Mouse (Mus musculus): Measurements from ENCODE around the gene Sept5.

Sept5 gene

DNA sequence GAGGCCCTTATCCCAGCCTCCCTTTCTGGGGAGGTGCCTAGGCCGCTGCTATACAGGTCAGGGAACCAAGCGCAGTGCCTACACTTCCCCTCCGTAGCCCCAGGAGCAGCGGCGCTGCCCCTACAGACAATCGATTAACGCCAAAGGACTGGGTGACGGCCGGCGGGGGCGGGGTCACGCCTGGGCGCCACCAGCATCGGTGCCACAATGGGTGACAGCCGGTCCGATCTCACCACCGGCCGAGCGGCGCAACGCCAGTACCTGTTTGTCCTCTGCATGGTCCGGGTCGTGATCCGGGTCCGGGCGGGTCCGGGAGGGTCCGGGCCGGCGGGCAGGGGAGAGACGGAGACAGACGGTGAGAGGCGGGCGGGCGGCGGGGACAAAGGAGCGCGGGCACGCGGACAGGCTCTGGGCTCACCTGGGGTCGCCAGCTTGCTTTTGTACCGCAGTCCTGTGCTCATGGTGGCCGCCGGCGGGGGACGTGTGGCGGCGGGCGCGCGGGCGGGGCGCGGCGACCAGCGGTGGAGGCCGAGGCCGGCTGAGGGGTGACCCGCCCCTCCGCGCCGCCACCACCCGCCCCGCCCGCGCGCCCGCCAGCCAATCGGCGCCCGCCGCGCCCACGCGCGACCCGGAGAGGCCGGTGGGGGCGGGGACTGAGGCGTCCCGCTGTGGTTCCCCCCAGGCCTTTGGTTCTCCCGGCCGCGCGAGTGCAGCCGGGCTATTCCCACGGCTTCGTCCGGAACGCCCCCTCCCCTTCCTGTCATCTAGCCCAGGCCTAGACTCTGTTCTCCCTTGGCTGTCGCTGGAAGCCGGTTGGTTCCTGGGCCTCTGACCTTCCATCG lies at the start of gene Sept5:
Gene Sept5, minus strand, starts transcription at position 565 of the 842 bp plus-strand sequence.
- peak; percentile 77 for DNase-seq

DNA sequence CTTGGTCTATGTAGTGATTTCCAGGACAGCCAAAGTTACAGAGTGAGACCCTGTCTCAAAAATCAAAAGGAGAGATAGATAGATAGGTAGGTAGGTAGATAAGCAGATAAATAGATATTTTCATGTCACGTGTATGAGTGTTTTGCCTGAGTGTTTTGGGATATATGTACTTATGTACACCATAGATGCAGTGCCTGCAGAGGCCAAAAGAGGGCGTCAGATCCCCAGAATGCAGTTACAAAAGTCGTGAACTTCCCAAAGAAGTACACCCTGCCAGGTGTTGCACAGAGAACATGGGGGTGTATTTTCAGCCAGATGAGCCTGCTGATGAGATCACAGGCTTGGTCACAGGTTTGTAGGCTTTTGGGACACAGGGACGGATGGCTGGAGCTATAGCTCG lies 49.4 kb upstream of the Sept5 start:
- no peak for DNase-seq

DNA sequence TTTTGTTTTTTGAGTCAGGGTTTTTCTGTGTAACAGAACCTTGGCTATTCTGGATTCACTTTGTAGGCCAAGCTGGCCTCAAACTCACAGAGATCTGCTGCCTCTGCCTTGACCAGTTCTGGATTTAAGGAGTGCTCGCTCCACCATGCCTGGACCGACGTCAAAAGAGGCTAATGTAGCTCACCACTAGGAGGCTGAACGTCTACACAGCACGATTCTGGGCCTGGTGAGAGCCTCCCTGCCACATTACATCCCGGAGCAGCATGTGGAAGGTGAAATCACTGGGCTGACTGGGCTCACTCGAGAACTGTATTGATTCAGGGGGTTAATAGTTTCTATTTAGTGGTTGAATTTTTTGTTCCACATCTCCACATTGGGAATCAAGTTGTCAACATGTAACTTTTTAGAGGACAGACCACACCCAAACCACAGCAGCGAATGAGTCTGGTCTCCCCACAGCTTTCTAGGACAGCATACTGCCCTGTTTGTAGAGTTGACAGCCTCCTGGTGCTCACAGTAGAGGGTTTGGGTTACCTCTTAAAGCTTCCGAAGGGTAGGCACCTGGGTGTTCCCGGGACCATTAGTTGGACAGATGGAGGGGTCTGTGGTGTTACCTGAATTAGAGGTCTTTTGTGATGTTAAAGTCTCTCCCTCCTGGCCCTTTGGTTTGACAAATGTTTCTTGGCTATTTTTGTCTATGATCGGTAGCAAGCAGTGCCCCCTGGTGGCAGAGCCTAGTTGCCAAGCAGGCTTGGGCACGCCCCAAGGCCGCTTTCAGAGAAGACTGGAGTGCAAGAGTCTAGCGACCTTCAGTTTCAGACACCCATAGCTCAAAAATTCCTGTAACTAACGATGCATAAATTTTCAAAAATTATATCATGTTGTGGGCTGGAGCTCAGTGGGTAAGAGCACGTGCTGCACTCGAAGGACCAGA lies 48.3 kb upstream of the Sept5 start:
- DNase-seq: peak; percentile 72

DNA sequence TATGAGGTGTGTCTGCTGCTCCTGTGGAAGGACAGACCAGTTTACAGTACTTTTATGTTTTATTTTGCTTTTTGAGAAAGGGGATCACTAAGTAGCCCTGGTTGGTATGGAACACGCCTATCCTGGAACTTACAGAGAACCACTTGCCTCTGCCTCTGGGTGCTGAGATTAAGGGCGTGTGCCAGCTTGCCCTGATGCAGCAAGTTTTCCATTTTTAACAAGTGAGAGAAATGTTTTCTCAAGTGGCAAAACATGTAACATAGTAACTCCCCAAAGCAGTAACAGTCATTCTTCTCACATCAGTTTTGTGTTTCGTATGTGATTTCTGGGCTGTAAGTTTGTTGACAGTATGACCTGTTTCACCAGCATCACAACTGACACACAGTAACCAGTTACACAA lies 43.3 kb upstream of the Sept5 start:
- DNase-seq: no peak

DNA sequence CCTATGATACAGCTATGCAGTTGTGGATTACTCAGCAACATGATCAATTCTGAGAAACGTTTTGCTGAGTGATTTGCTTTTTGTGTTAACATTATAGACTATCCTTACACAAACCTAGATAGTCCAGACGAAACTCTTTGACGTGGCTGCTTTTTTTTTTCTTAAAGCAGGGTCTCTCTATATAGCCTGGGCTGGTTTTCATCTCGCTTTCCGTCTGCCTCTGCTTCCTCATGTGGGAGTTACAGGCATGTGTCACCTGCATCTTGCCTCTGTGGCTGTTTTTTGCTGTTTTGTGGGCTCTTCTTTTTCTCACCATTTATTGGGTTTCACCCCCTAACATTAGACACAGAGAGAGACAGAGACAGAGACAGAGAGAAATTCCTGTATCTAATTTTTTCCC lies 42.3 kb upstream of the Sept5 start:
- DNase-seq: no peak

DNA sequence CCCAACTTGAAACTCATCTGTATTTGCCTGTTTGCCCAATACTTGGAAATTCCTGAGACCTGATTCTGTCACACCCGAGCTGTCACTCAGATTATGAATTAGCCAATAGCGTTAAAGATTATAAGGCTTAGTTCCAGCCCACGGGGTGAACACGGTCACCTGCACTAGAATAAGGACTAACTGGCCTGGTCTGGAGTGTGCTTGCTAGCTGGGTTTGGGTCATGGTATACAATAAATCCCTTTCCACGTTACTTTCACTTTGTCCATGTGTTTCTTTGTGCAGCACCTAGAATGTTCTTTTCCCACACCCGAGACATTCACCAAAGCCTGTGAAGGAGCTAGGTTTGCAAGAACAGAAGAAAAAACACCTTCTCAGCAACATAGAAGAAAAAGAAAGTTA lies 40.2 kb upstream of the Sept5 start:
- no peak for DNase-seq

DNA sequence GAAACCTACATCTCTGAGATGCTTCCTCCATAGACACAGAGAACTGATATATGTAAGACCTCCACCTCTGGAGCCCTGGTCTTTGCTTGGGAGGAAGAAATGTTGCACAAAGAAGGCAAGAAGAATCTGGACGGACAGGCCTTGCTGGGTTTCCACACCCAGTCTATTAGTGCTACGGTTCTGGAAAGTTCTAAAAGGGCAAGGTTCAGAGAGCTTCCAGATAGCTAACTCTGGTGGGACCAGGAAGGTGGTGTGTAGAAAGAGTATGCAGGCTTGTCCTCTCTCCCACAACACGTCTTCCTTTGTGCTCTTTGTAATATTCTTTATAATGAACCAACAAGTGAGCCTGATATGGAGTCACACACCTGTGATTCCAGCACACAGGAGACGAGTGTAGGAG lies 28.8 kb upstream of the Sept5 start:
- no peak for DNase-seq

DNA sequence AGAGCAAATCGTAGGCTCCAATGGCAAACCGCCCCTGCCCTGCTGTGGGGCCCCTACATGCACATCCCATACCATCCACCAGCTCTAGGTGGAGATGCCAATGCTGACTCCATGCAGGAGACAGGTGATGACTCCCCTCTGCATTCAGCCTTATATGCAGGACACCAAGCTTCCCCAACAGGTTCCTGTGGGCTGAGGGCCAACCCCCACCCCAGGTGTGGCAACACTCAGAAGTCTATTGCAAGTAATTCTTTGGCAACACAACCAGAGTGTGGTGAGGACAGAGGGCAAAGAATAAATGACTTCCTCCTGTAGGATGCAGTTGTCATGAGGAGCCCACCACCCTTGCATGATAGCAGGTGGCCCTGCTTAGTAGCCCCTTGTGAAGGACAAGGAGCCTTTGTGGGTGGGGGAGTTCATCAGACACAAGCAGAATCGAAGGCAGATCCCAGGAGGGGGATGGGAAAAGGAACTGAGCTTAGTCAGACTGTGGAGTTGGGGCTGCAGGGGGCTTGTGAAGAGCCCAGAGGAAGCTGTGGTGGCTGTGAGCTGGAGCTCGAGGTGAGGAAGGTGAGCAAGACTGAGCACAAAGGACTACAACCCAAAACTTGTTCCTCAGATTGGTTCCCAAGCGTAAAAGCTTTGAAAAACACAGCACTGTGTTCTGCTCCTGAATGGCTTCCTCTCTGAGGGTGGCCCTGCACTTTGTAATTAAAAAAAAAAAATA lies 25.8 kb upstream of the Sept5 start:
- no peak for DNase-seq

DNA sequence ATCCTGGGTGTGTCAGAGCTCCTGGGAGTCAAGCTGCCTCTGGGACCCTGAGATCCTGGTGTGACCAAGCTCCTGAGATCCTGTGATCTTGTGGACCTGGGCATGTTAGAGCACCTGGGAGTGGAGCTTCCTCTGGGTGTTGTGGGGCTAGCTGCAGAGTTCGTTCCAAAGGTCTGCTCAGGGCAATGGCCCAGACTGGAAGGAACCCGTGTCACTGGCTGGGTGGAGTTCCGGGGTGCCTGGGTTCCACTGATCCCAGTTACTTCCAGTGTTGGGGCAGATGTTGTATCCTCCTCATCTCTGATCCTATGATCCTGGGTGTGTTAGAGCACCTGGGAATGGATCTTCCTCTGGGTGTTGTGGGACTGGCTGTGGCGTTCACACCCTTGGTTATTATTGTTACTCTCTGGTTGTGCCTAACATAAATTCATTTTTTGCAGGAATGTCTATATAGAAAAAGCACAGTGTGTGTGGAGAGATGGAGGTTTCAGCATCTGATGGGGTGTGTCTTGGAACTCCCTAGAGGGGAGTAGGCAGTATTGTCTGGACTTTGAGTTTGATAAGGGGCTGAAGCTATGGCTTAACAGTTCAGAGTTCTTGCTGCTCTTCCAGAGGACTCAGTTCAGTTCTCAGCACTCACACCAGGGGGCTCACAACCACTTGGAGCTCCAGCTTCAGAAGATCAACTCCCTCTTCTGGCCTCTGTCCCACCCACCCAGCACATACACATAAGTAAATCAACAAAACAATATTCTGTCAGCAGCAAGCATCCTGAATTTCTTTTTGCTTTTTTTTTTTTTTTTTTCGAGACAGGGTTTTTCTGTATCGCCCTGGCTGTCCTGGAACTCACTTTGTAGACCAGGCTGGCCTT lies 23.8 kb upstream of the Sept5 start:
- no peak for DNase-seq

DNA sequence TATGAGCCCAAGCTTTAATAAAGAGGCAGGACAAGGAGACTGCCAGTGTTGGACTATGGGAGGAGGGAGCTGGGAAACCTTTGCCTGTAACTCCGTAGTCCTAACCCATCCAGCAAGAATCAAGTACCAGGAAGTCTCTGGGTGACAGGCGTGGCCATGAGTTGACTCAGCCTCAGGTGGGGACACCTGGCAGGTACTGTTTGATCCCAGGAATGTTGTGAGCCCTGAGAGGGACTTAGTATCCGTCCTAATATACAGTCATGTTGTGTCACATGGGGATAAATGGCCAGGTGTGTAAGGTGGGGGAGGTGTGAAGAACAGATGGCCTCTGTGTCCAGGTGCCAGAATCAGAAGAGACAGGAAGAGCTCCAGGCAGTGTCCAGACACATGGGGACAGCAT lies 19.4 kb upstream of the Sept5 start:
- DNase-seq: no peak

DNA sequence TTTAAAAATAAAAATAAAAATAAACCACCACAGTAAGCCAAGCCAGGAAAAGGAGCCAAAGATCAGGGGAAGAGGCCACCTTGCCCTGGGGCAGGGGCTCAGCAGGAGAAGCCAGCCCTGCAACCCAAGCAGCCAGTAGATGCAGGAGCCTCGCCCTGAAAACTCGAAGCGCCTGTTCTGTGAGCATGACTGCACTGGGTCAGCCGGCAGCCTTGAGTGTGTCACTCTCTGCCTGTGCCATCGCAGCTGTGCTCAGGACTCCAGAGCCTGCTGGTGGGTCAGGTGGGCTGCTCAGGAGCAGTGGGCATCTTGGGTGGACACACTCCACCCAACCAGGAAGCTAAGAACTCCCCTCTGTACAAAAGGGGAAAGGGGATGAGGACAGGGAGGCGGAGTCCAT lies 15.6 kb upstream of the Sept5 start:
- DNase-seq: no peak

DNA sequence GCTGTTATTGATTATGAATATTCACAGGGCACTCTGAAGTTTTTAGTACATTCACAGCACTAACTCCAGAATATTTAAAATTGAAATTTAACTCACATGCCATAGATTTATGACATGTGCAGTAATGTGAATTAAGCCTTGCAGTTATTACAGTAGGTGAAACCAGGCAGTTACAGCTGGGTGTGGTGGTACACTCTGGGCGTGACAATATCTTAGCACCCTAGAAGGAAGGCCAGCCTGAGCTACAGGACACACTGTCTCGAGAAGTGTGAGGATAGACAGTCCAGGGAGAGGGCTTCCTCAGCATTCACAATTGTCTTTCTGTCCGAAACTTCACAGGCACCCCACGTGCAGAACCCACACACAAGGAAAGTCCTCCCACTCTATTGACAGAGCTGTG lies 14.7 kb upstream of the Sept5 start:
- no peak for DNase-seq

DNA sequence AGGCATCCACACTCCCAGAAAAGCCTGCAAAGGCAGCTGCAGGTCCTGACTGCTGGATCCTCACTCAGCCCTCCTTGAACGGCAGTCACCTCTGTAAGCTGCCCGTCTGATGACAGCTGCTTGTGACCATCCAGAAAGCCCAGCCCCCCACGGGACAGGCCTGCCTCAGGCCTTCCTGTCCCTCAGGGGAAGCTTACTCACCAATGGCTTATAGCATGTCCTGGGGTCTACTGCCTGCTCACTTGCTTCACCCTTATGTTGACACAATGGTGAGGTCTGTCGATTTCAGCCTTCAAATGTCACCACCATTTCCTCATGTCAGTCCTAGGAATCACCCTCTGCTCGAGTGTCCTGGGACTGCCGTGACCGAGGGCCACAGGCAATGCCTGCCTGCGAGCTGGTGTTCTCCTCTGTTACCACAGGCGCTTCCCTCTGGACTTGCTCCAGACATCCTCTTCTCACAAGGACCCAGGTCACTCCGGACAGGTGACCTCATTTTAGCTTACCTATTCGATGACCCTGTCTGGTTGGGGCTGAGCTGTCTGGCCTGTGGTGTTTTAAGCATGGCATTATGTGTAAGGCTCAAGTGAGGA lies 13.7 kb upstream of the Sept5 start:
- DNase-seq: no peak

DNA sequence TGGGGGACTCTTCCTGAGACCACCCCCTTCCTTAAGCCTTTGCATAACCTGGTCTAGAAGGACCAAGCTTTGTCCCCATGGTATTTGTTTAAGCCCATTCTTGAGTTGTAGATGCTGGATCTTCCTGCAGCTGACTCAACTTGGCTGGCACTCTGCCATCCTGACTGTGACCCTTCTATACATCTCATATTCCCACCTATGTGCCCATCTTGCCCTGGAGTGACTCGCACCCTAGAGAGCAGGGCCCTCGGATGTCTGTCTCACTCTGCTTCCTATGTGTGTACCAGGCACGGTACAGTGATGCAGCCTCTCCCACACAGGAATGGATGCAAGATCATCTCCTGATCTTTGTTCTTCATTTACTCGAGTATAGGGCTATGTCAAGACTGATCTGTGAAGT lies 13.1 kb upstream of the Sept5 start:
- no peak for DNase-seq

DNA sequence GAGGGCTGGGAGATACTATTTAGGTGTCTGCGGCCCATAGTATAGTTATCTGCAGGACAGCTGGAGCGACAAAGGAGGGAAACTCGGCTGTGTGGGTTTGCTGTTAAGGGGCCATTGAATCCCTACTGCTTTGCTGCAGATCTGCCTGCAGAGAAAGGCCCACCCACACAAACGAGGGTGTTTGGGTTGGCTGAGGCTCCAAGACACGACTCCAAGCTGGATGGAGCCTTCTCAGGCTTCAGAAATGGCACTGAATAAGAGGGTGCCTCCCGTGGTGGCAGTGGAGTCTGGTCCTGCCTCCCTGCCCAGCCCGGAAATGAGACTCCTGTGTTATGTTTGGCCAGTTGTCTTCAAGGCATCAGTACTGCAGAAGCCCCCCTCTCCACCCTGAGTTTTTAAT lies 12.5 kb upstream of the Sept5 start:
- peak; percentile 20 for DNase-seq

DNA sequence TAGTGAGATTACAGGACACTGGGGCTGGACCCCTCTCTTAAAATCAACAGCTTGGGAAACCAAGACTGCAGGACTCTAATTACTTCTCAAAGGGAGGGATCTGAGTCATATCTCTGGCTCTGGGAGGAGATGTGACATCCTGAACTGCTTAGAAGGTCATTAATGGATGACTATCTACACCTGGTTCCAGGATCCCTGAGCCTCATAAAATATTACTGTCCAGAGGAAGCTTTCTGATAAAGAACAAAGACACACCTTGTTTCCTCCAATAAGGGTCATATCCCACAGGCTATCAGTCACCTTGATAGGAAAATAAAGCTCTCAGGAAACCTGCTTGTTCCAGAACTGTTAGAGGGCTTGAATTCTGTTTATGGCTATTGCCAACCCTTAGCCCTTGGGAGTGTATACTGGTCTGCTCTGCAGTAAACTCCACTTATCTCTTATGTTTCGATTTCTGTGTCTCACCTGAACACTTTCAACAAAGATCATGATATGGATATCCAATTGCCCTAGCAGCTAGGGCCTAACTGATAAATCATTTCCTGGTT lies 9.7 kb upstream of the Sept5 start:
- no peak for DNase-seq

DNA sequence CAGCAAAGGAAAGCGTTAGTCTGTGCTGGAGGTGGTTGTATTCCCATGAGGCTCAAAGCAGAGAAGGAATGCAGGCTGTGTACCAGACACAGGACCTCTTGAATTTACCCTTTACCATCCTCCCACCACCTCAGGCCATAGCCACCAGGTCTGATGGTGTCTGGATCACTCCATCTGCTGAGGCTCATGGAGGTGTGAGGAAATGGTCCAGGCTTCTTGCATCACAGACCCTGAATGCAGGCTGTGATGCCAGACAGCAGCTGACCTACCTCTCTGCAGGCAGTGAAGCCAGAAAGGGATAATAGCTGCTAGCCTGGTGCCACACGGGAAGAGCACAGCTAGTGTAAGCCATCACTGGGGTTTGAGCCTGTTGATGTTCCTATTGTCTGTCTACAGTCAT lies 8.6 kb upstream of the Sept5 start:
- no peak for DNase-seq

DNA sequence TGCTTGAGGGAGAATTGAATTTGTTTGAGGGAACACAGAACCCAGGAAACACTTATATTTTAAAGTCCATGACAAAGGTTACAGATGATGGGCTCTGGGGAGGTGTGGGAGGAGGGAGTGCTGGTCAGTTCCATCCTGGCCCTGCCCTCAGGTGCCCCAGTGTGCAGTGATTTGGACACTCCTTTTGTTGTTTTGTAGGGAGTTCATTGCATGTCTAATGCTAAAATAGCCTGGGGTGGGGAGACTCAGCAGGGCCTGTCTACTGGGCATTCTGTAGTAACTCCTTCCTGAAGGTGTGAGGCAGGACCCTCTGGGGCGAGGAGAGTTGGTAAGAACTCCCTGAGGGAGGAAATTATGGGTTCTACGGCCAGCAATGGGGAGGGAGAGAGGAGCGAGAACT lies 7.0 kb upstream of the Sept5 start:
- no peak for DNase-seq

DNA sequence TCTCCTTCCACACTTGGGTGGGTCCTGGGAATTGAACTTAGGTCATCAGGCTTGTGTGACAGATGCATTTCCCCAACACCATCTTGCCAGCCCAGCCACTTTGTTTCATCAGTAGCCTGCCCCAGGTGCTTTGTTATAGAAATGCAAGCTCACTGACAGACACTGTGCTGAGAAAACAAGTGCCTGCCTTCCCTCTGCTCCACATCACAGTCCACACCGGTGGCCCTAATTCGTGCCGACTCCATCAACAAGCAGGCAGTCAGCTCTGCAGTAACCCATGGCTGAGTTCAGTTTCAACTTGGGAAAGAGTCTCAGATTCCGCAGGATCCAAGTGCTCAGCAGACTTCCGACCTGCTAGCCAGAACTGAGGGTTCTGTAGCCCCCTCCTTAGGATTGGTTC lies 6.6 kb upstream of the Sept5 start:
- DNase-seq: no peak

DNA sequence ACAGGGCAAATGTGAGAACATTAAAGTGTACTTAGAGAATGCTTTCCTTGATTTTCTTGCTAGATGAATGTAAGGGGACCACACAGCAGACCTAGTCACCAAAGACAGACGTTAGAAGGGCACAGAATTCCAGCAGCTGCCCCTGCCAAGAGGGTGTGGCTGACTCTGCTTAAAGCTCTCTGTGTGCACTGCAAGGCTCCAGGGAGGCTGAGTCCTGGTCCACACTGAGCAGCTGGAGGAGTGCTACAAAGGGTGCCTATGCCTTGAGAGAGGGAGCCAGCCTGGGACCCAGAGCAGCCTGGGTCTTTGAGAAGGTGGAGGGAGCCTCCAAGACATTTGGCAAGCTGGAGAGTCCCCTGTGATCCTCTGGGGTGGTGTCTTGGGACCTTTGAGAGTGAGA lies 3.6 kb upstream of the Sept5 start:
- DNase-seq: no peak

DNA sequence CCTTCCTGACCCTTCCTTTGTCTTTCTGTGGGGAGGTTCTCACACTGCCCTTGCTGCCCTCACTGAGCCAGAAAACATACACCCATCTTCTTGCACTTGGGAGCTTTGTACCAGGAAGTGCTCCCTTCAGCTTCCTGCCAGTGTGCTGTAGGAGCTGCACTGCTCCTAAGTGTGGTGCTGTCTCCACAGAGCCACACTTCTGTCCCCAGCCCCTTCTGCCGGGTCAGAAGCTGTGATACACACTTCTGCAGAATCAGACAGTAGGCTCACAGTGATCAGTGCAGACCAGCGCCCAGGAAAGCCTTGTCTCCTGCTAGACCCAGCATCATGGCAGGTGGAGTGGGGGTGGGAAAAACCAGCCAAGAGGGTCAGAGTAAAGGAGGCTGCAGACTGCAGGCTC lies 3.1 kb upstream of the Sept5 start:
- DNase-seq: no peak

DNA sequence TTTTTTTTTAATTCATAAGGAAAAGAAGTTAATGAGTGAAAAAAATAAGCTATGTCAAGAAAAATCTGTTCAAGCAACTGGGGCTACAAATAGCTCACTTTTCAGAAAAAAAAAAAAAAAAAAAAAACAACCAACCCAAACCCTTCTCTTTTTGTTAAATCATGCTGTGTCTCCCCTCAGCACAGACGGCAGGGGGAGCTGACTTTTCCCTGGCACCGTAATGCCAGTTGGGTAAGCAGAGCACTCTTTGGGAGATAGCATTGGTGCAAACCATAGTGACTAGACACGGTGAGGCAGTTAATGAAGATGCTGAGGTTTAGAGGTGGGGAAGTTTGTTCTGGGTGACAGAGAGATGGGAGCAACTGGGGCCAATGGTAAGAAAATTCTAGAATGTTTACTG lies 2.3 kb upstream of the Sept5 start:
- no peak for DNase-seq

Measured in right cerebral cortex, postnatal 14 days (tissue).